Mouse (Mus musculus): ENCODE results near the gene Syt15.

GRCm38 (mm10) chr14:34240676-34241075 is 21.3 kb downstream of the Syt15 start:
- TF ChIP-seq CTCF (IDR thresholded peaks at IDR 0.05; ENCODE audit: low read depth, low read length) (no peak), POLR2A (IDR thresholded peaks at IDR 0.05; ENCODE audit: insufficient read depth, low read length) (no peak)
